Mouse (Mus musculus) CH12.LX (cell line): ENCODE data around the gene Ccdc74a. TPM values are rescaled to one million over a fixed set of nuclear protein-coding genes. Genes with fewer than 3 reads are reported as not detected.

Experiments used
- CHD1 ChIP-seq: IDR thresholded peaks from 2 replicates; pipeline ENCODE4 v1.6.1; 2012; ENCODE audit warnings: low read depth, low read length, improper control_type of control experiment, inconsistent platforms
- HCFC1 ChIP-seq: IDR thresholded peaks from 2 replicates; pipeline ENCODE4 v1.6.1; 2012; ENCODE audit warnings: low read depth, mild to moderate bottlenecking, inconsistent platforms, low read length, improper control_type of control experiment
- IRF4 ChIP-seq: IDR thresholded peaks from 2 replicates; pipeline ENCODE4 v1.6.1; 2014; ENCODE audit warnings: low read depth, mild to moderate bottlenecking, inconsistent platforms, low read length, improper control_type of control experiment
- POLR2AphosphoS2 ChIP-seq: IDR thresholded peaks from 2 replicates; pipeline ENCODE4 v1.6.1; 2011; ENCODE audit warnings: low read depth, low read length, improper control_type of control experiment
- USF1 ChIP-seq: IDR thresholded peaks from 2 replicates; pipeline ENCODE4 v1.6.1; 2014; ENCODE audit warnings: low read depth, mild to moderate bottlenecking, inconsistent platforms, low read length, improper control_type of control experiment
- ZNF384 ChIP-seq: IDR thresholded peaks from 2 replicates; pipeline ENCODE4 v1.6.1; 2012; ENCODE audit warnings: low read depth, low read length, improper control_type of control experiment, inconsistent platforms
- polyA plus RNA-seq: library from polyadenylated mRNA; unstranded; fragments of >175 nt; gene quantifications from 2 replicates; pipeline ENCODE4 v1.2.1, GENCODE M21; 2012; ENCODE audit warnings: low read depth; ENCODE audit not compliant: insufficient read length
- total RNA-seq, 2 experiments: library from RNA; depleted of rRNA; stranded (reverse); fragments of 300-350 nt in 1 of 2; fragments of >200 nt in 1 of 2; gene quantifications; 2 replicates each; pipeline ENCODE4 v1.2.3; 2012 to 2014

The Ccdc74a gene
- total and polyA plus RNA-seq, 3 experiments, result 2.0 TPM; not detected in 2

DNA sequence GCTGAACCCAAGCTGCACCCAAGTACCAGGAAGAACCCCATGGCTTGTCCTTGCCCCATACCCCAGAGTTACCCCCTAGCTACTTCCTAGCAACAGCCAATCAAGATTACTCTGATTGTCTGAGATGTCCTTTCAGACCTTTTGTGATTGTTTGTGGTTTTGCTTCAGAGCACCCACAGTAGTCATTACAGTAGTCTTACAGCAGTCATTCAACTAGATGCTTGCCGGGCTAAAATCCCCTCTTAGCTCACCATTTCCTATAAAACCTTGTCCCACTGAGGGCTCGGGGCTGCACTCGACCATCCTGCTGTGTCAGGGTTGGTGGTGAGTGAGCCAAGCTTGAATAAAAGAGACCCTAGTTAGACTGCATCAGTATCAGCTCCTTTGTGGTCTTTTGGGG, 48.6 kb downstream of the Ccdc74a start (continued):
- no peak for TF ChIP-seq POLR2AphosphoS2
- no peak for TF ChIP-seq USF1
- TF ChIP-seq ZNF384, result no peak
- no peak for TF ChIP-seq HCFC1
- peak; percentile 96 for TF ChIP-seq IRF4
- TF ChIP-seq CHD1, result no peak
- TF ChIP-seq, all 38 proteins: peak for 12

Other genes starting within 250 kb of the Ccdc74a start
- 21.6 and 23.7 TPM in 2 replicates for gene Snap29, start 240.5 kb upstream of the Ccdc74a start, total RNA-seq (2012; rRNA removed)
- 37.4 and 38.2 TPM in 2 replicates for gene Snap29, start 240.5 kb upstream of the Ccdc74a start, total RNA-seq (2014; rRNA removed)
- gene Snap29, start 240.5 kb upstream of the Ccdc74a start, polyA plus RNA-seq, result 47.0 and 47.2 TPM in 2 replicates
- gene Pi4ka, start 240.2 kb upstream of the Ccdc74a start, total RNA-seq (2012; rRNA removed), result 79.4 and 88.4 TPM in 2 replicates
- 33.2 and 40.5 TPM in 2 replicates for gene Pi4ka, start 240.2 kb upstream of the Ccdc74a start, total RNA-seq (2014; rRNA removed)
- gene Pi4ka, start 240.2 kb upstream of the Ccdc74a start, polyA plus RNA-seq, result 97.2 and 149 TPM in 2 replicates
- gene Crkl, start 194.5 kb upstream of the Ccdc74a start, total RNA-seq (2012; rRNA removed), result 21.6 and 23.5 TPM in 2 replicates
- gene Crkl, start 194.5 kb upstream of the Ccdc74a start, total RNA-seq (2014; rRNA removed), result 14.5 and 16.9 TPM in 2 replicates
- gene Crkl, start 194.5 kb upstream of the Ccdc74a start, polyA plus RNA-seq, result 27.3 and 35.6 TPM in 2 replicates
- gene Aifm3, start 156.9 kb upstream of the Ccdc74a start, total RNA-seq (2012; rRNA removed), result 0.08 TPM in 1 of 2 replicates, not detected in the other
- gene Aifm3, start 156.9 kb upstream of the Ccdc74a start, total RNA-seq (2014; rRNA removed), result not detected in 2 replicates
- not detected in 2 replicates for gene Aifm3, start 156.9 kb upstream of the Ccdc74a start, polyA plus RNA-seq
- gene Lztr1, start 137.8 kb upstream of the Ccdc74a start, total RNA-seq (2012; rRNA removed), result 111 and 138 TPM in 2 replicates
- 98.4 and 110 TPM in 2 replicates for gene Lztr1, start 137.8 kb upstream of the Ccdc74a start, total RNA-seq (2014; rRNA removed)
- 78.0 and 111 TPM in 2 replicates for gene Lztr1, start 137.8 kb upstream of the Ccdc74a start, polyA plus RNA-seq
- 64.3 and 72.7 TPM in 2 replicates for gene Thap7, start 115.3 kb upstream of the Ccdc74a start, total RNA-seq (2012; rRNA removed)
- gene Thap7, start 115.3 kb upstream of the Ccdc74a start, total RNA-seq (2014; rRNA removed), result 80.7 and 83.3 TPM in 2 replicates
- gene Thap7, start 115.3 kb upstream of the Ccdc74a start, polyA plus RNA-seq, result 79.4 and 82.4 TPM in 2 replicates
- gene Lrrc74b, start 85.2 kb upstream of the Ccdc74a start, total RNA-seq (2012; rRNA removed), result not detected in 2 replicates
- not detected in 2 replicates for gene Lrrc74b, start 85.2 kb upstream of the Ccdc74a start, total RNA-seq (2014; rRNA removed)
- gene Lrrc74b, start 85.2 kb upstream of the Ccdc74a start, polyA plus RNA-seq, result 0.17 TPM in 1 of 2 replicates, not detected in the other
- gene P2rx6, start 84.6 kb upstream of the Ccdc74a start, total RNA-seq (2012; rRNA removed), result not detected in 2 replicates
- gene P2rx6, start 84.6 kb upstream of the Ccdc74a start, total RNA-seq (2014; rRNA removed), result not detected in 2 replicates
- gene P2rx6, start 84.6 kb upstream of the Ccdc74a start, polyA plus RNA-seq, result not detected in 2 replicates
- gene Slc7a4, start 63.3 kb upstream of the Ccdc74a start, total RNA-seq (2012; rRNA removed), result 0.34 and 1.3 TPM in 2 replicates
- not detected in 2 replicates for gene Slc7a4, start 63.3 kb upstream of the Ccdc74a start, total RNA-seq (2014; rRNA removed)
- gene Slc7a4, start 63.3 kb upstream of the Ccdc74a start, polyA plus RNA-seq, result not detected in 2 replicates
- gene Smpd4, start 27.1 kb upstream of the Ccdc74a start, total RNA-seq (2012; rRNA removed), result 38.6 and 55.5 TPM in 2 replicates
- gene Smpd4, start 27.1 kb upstream of the Ccdc74a start, total RNA-seq (2014; rRNA removed), result 55.5 and 65.9 TPM in 2 replicates
- gene Smpd4, start 27.1 kb upstream of the Ccdc74a start, polyA plus RNA-seq, result 66.5 and 97.1 TPM in 2 replicates
- 40.1 and 42.6 TPM in 2 replicates for gene Med15, start 86.4 kb downstream of the Ccdc74a start, total RNA-seq (2012; rRNA removed)
- 17.2 and 20.1 TPM in 2 replicates for gene Med15, start 86.4 kb downstream of the Ccdc74a start, total RNA-seq (2014; rRNA removed)
- 65.2 and 78.1 TPM in 2 replicates for gene Med15, start 86.4 kb downstream of the Ccdc74a start, polyA plus RNA-seq
- gene Klhl22, start 113.1 kb downstream of the Ccdc74a start, total RNA-seq (2012; rRNA removed), result not detected in 2 replicates
- gene Klhl22, start 113.1 kb downstream of the Ccdc74a start, total RNA-seq (2014; rRNA removed), result not detected in 2 replicates
- not detected in 2 replicates for gene Klhl22, start 113.1 kb downstream of the Ccdc74a start, polyA plus RNA-seq
- gene Scarf2, start 150.8 kb downstream of the Ccdc74a start, total RNA-seq (2012; rRNA removed), result not detected in 2 replicates
- not detected in 2 replicates for gene Scarf2, start 150.8 kb downstream of the Ccdc74a start, total RNA-seq (2014; rRNA removed)
- not detected in 2 replicates for gene Scarf2, start 150.8 kb downstream of the Ccdc74a start, polyA plus RNA-seq
- gene B830017H08Rik, start 186.7 kb downstream of the Ccdc74a start, total RNA-seq (2012; rRNA removed), result 0.08 TPM in 1 of 2 replicates, not detected in the other
- gene B830017H08Rik, start 186.7 kb downstream of the Ccdc74a start, total RNA-seq (2014; rRNA removed), result not detected in 2 replicates
- gene B830017H08Rik, start 186.7 kb downstream of the Ccdc74a start, polyA plus RNA-seq, result not detected in 2 replicates
- gene Car15, start 191.9 kb downstream of the Ccdc74a start, total RNA-seq (2012; rRNA removed), result 1.6 and 1.9 TPM in 2 replicates
- gene Car15, start 191.9 kb downstream of the Ccdc74a start, total RNA-seq (2014; rRNA removed), result 1.5 TPM in 2 replicates
- 2.5 and 3.9 TPM in 2 replicates for gene Car15, start 191.9 kb downstream of the Ccdc74a start, polyA plus RNA-seq
- 0.21 and 0.42 TPM in 2 replicates for gene Gm20518, start 245.2 kb downstream of the Ccdc74a start, total RNA-seq (2012; rRNA removed)
- gene Gm20518, start 245.2 kb downstream of the Ccdc74a start, total RNA-seq (2014; rRNA removed), result 0.16 and 0.18 TPM in 2 replicates
- gene Gm20518, start 245.2 kb downstream of the Ccdc74a start, polyA plus RNA-seq, result 0.68 and 0.91 TPM in 2 replicates
- gene Tssk1, start 247.8 kb downstream of the Ccdc74a start, total RNA-seq (2012; rRNA removed), result 0.04 TPM in 1 of 2 replicates, not detected in the other
- not detected in 2 replicates for gene Tssk1, start 247.8 kb downstream of the Ccdc74a start, total RNA-seq (2014; rRNA removed)
- 0.15 and 0.16 TPM in 2 replicates for gene Tssk1, start 247.8 kb downstream of the Ccdc74a start, polyA plus RNA-seq